Mouse (Mus musculus) spleen, adult 2 months (tissue): ENCODE results near the gene Wsb1.

Experiments used
- CTCF ChIP-seq: fragments of 200-500 bp; IDR thresholded peaks from 2 replicates; pipeline ENCODE4 v1.5.1; 2011; ENCODE audit warnings: mild to moderate bottlenecking, inconsistent platforms; ENCODE audit not compliant: insufficient read depth, insufficient read length, insufficient replicate concordance; ENCODE audit errors: extremely low read depth
- POLR2A ChIP-seq: fragments of 200-500 bp; IDR thresholded peaks from 2 replicates; pipeline ENCODE4 v1.6.1; 2011; ENCODE audit warnings: low read depth, low read length, inconsistent platforms

DNA sequence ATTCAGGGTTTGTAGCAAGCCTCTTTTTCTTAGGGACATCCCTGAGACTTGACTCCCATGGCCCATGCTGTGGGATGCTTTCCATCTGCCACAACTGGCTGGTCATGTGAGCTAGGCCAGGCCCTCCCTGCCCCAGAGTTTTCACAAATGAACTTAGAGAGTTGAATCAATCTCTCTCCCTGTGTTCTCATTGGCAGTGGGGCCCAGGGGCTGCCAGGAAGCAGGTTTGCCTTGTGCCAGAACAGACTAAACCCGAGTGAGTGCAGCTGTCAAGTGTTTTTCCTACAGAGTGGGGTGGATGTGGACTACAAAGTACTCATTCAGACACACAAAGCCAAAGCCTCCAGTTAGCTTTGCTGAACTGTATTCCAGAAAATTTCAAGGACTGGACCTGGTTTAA is 12.7 kb upstream of the Wsb1 start:
- TF ChIP-seq POLR2A: no peak
- TF ChIP-seq CTCF: no peak
